In the genomic region with DNA sequence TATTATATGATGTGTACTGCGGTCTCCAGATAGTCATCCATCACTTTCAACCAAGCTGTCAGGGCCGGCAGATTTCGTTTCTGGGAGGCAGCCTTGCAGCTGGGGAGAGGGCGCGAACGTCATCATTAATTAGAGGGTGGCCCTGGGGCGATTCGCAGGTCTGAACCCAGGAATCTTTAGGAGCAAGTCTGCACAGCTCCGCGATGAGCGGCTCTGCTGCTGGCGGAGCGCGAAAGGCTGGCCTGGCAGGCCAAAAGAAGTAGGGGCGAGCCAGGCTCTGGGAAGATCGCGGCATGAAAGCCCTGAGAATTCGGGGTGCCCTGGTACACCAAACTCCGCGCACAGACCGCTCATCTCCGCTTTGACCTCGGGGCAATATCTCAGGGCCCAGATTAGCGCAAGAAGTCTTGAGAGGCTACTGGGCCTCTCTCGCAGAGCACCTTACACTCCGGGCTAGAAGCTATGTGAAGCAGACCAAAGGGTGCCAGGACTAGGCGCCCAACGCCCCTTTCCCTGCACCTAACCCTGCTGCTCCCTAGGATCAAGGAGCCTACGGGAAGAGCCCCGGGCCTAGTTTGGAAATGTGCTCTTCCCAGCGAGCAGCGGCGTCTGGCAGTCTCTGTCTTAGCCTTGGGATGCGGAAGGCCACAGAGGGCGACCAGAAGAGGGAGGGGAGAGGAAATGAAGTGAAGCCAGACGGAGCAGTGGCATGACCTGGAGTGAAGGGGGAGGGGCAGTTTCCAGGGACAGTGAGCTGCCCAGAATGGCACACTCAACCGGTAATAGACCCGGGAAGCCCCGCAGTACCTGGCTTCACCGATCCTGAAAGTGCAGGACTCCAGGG, we compare ENCODE assay signal across 10 mouse cellular contexts. TPM values are rescaled to one million over a fixed set of nuclear protein-coding genes. Genes with fewer than 3 reads are reported as not detected.
A peak's percentile ranks its signal among the peaks of the same experiment; 100 is the strongest.
DNase-seq lines count a peak whose midpoint lies in the region; ATAC-seq lines count a peak whose summit lies in the region.
"Had no signal": no experiment of that assay in that cellular context is flagged by ENCODE, and none has a peak within 500 bp of the region (broad histone marks: within the 10 kb centered on the region; RNA-seq: fewer than 3 reads in every experiment).

No protein-coding gene starts in this region.

- no peaks in the 10 kb centered on the region for H3K9me3 ChIP-seq in lung, embryonic 15.5 days
- H3K9me3 ChIP-seq in stomach, embryonic 15.5 days = no peaks in the 10 kb centered on the region

- peak; percentile 27; the same call in 1 of the 2 replicates for ATAC-seq in lung, embryonic 15.5 days (ENCODE audit: borderline replicate concordance, extremely low read depth, low FRiP score, low TSS enrichment)
- ATAC-seq in stomach, embryonic 15.5 days (ENCODE audit: insufficient read depth, low FRiP score, low read depth) = no peak

- peaks cover 99% of the 10 kb centered on the region for H3K27me3 ChIP-seq in lung, embryonic 15.5 days
- H3K27me3 ChIP-seq in stomach, embryonic 15.5 days (replicated peaks) = peaks cover 98% of the 10 kb centered on the region

- no peak overlapping the region for H3K27ac ChIP-seq in lung, embryonic 15.5 days
- H3K27ac ChIP-seq in stomach, embryonic 15.5 days = no peak overlapping the region

- no peaks in the 10 kb centered on the region for H3K36me3 ChIP-seq in lung, embryonic 15.5 days
- no peaks in the 10 kb centered on the region for H3K36me3 ChIP-seq in stomach, embryonic 15.5 days

- peak overlapping the region; percentile 19 for H3K4me3 ChIP-seq in lung, embryonic 15.5 days
- H3K4me3 ChIP-seq in stomach, embryonic 15.5 days (replicated peaks) = peak overlapping the region; percentile 16; the same call in 1 of the 2 replicates

- intact Hi-C loops in heart, postnatal 10 days (cut with DNase I) = loop anchor here (5.0 kb wide), 2 partner anchors 49 to 96 kb away; no protein-coding TSS in a partner anchor

- H3K4me2 ChIP-seq in lung, embryonic 15.5 days = peak overlapping the region; percentile 39
- peak overlapping the region; percentile 39 for H3K4me2 ChIP-seq in stomach, embryonic 15.5 days

- H3K9ac ChIP-seq in lung, embryonic 15.5 days = no peak overlapping the region
- H3K9ac ChIP-seq in stomach, embryonic 15.5 days = no peak overlapping the region

- no peak for DNase-seq in lung, postnatal 14 days
- peak; percentile 73 to 76 for DNase-seq in heart, postnatal 10 days
- DNase-seq in kidney, postnatal 4 days = peak; percentile 37 to 61
- DNase-seq in cerebellum, adult 8-10 months = no peak
- no peak for DNase-seq in urinary bladder, postnatal 4 days (ENCODE audit: low spot score in 2 of 2)
- no peak for DNase-seq in right cerebral cortex, adult 2 months (ENCODE audit: low spot score in 2 of 2)

- peaks cover 31% of the 10 kb centered on the region for H3K4me1 ChIP-seq in lung, embryonic 15.5 days
- peaks cover 25% of the 10 kb centered on the region for H3K4me1 ChIP-seq in stomach, embryonic 15.5 days

- WGBS in lung, embryonic 15.5 days = 2% methylated on average over 40 of the region's 40 CpGs
- WGBS in stomach, embryonic 15.5 days = 2% methylated on average over 39 of the region's 40 CpGs

RNA-seq across cellular contexts. Expression of a gene that starts 3.1 kb away (rescaled TPM):
- polyA plus RNA-seq in lung, embryonic 15.5 days (2015; fragmentation: Nextera tagmentation; extraction: Ambion mirVana) = 0.15 and 0.65 TPM in 2 replicates
- total RNA-seq in heart, postnatal 10 days (2021) = 10 to 100 TPM; 27.6 to 49.8 TPM
- polyA plus RNA-seq in stomach, embryonic 15.5 days (2015; fragmentation: Nextera tagmentation; extraction: Ambion mirVana) = 0.12 and 0.19 TPM in 2 replicates
- total RNA-seq: MEL had no signal
- polyA plus RNA-seq: gonadal fat pad, adult 2 months had no signal

Comparison
In these comparisons a context has a peak if more than half of its experiments do, and no peak if none do; other contexts are left out.
1. DNase-seq: peak in heart, postnatal 10 days (2 of 2) and kidney, postnatal 4 days (2 of 2); none in lung, postnatal 14 days (single experiment), cerebellum, adult 8-10 months (single experiment), urinary bladder, postnatal 4 days (0 of 2) and right cerebral cortex, adult 2 months (0 of 2).